Mouse (Mus musculus) spleen, adult 2 months (tissue): ENCODE results near the gene Smarce1. TPM values are rescaled to one million over a fixed set of nuclear protein-coding genes. Genes with fewer than 3 reads are reported as not detected.

Source experiments
- DNase-seq, 2 experiments: peaks; one replicate each; pipeline versions ENCODE4 v3.0.0 to v3.0.0-alpha.2; 2012 to 2021; ENCODE audit warnings: low spot score in 2 of 2, low read depth in 1 of 2
- H3K27ac ChIP-seq: fragments of 200-500 bp; 2 replicates; pipeline ENCODE4 v1.5.1; 2012; ENCODE audit warnings: low read length, inconsistent platforms; ENCODE audit not compliant: insufficient read depth
- H3K27me3 ChIP-seq: fragments of 200-500 bp; 2 replicates; pipeline ENCODE4 v1.6.1; 2012; ENCODE audit warnings: mild to moderate bottlenecking, moderate library complexity, low read length, inconsistent platforms; ENCODE audit not compliant: control insufficient read depth, insufficient read depth
- H3K36me3 ChIP-seq: fragments of 200-500 bp; 2 replicates; pipeline ENCODE4 v1.6.1; 2012; ENCODE audit warnings: mild to moderate bottlenecking, low read length, inconsistent platforms; ENCODE audit not compliant: control insufficient read depth, insufficient read depth
- H3K4me1 ChIP-seq: fragments of 200-500 bp; 2 replicates; pipeline ENCODE4 v1.6.1; 2011; ENCODE audit warnings: inconsistent platforms; ENCODE audit not compliant: control insufficient read depth, insufficient read depth, insufficient read length
- H3K4me3 ChIP-seq: fragments of 200-500 bp; 2 replicates; pipeline ENCODE4 v1.5.1; 2011; ENCODE audit warnings: mild to moderate bottlenecking, inconsistent platforms; ENCODE audit not compliant: insufficient read depth, insufficient read length; ENCODE audit errors: extremely low read depth
- CTCF ChIP-seq: fragments of 200-500 bp; IDR thresholded peaks from 2 replicates; pipeline ENCODE4 v1.5.1; 2011; ENCODE audit warnings: mild to moderate bottlenecking, inconsistent platforms; ENCODE audit not compliant: insufficient read depth, insufficient read length, insufficient replicate concordance; ENCODE audit errors: extremely low read depth
- POLR2A ChIP-seq: fragments of 200-500 bp; IDR thresholded peaks from 2 replicates; pipeline ENCODE4 v1.6.1; 2011; ENCODE audit warnings: low read depth, low read length, inconsistent platforms
- WGBS: fragments of 180-500 bp; shearing (Covaris S2); methylation state at CpG from one replicate; pipeline ENCODE4 v1.1.7; 2018; 5-methylcytosine and 5-hydroxymethylcytosine counted together
- polyA plus RNA-seq: library from polyadenylated mRNA; depleted of rRNA; stranded (reverse); fragments of >200 nt; gene quantifications from 2 replicates; pipeline ENCODE4 v1.2.3, GENCODE M21; 2012

Gene Smarce1
- polyA plus RNA-seq, 1 experiment, result 13.4 TPM

GRCm38 (mm10) chr11:99171442-99171841 is 59.4 kb downstream of the Smarce1 start:
- peaks cover 27% of the 10 kb centered on the region for H3K4me1 ChIP-seq
- TF ChIP-seq POLR2A (no peak), CTCF (no peak)
- peak overlapping the region; percentile 99 for H3K27ac ChIP-seq
- no peaks in the 10 kb centered on the region for H3K27me3 ChIP-seq
- no peak for DNase-seq
- no peak overlapping the region for H3K4me3 ChIP-seq
- 59% methylated on average over 2 of the region's 2 CpGs for WGBS
- peaks cover 6% of the 10 kb centered on the region for H3K36me3 ChIP-seq

GRCm38 (mm10) chr11:99170547-99171267 is 60.1 kb downstream of the Smarce1 start:
- peak overlapping the region; percentile 99 for H3K27ac ChIP-seq
- no peak for TF ChIP-seq CTCF
- TF ChIP-seq POLR2A, result no peak
- DNase-seq, result peak; percentile 76 to 87

GRCm38 (mm10) chr11:99170005-99170404 is 60.8 kb downstream of the Smarce1 start:
- 91% methylated on average over 6 of the region's 6 CpGs for WGBS
- no peaks in the 10 kb centered on the region for H3K27me3 ChIP-seq
- H3K4me3 ChIP-seq, result no peak overlapping the region
- peaks cover 6% of the 10 kb centered on the region for H3K36me3 ChIP-seq
- no peak for DNase-seq
- H3K27ac ChIP-seq, result peak overlapping the region; percentile 99
- TF ChIP-seq POLR2A (no peak), CTCF (no peak)
- H3K4me1 ChIP-seq, result peaks cover 37% of the 10 kb centered on the region

More at GRCm38 (mm10) chr11:99170547-99171267, 60.1 kb downstream of the Smarce1 start:
- H3K4me3 ChIP-seq, result no peak overlapping the region
- no peaks in the 10 kb centered on the region for H3K27me3 ChIP-seq
- WGBS, result 34% methylated on average over 12 of the region's 12 CpGs
- H3K36me3 ChIP-seq, result peaks cover 6% of the 10 kb centered on the region
- peaks cover 34% of the 10 kb centered on the region for H3K4me1 ChIP-seq

- Histone ChIP-seq H3K36me3 (peaks cover 6% of the 10 kb centered on the region), H3K4me1 (peaks cover 42% of the 10 kb centered on the region), H3K4me3 (no peak overlapping the region), H3K27ac (peak overlapping the region; percentile 55), H3K27me3 (no peaks in the 10 kb centered on the region)
- TF ChIP-seq POLR2A (no peak), CTCF (no peak)
- DNase-seq, result no peak
- 76% methylated on average over 2 of the region's 2 CpGs for WGBS
These were observed 61.4 kb downstream of the Smarce1 start for GRCm38 (mm10) chr11:99169438-99169837.

- Histone ChIP-seq H3K4me3 (peak overlapping the region; percentile 46; the same call in 1 of the 2 replicates), H3K27me3 (no peaks in the 10 kb centered on the region), H3K27ac (peak overlapping the region; percentile 94), H3K36me3 (peaks cover 3% of the 10 kb centered on the region; the same call in 1 of the 2 replicates), H3K4me1 (peaks cover 55% of the 10 kb centered on the region)
- 10% methylated on average over 12 of the region's 12 CpGs for WGBS
- DNase-seq, result peak; percentile 87 to 98
- TF ChIP-seq POLR2A (no peak), CTCF (no peak)
These were observed 62.8 kb downstream of the Smarce1 start for GRCm38 (mm10) chr11:99168030-99168474.

DNA sequence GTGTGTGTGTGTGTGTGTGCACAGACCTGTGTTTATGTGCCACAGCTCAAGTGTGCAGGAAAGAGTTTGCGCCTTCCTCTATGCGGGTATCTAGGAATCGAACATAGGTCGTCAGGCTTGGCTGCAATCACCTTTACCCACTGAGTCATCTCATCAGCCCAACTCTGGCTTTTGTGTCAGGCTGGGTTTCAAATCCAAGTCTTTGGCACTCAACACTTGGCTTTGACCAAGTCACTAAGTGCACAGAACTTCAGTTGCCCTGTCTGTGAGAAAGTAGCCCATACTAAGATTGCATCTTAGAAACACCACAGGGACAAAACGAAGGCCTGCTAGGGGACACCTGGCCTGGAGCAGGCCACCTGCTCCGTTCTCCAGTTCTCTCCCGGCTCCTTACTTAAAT is 63.2 kb downstream of the Smarce1 start:
- Histone ChIP-seq H3K4me3 (no peak overlapping the region), H3K36me3 (0 out of 2 replicates have a peak, but pooled peaks cover 1% of the 10 kb centered on the region), H3K27me3 (no peaks in the 10 kb centered on the region), H3K4me1 (peaks cover 59% of the 10 kb centered on the region), H3K27ac (peak overlapping the region; percentile 94)
- TF ChIP-seq POLR2A (no peak), CTCF (no peak)
- DNase-seq, result no peak
- 31% methylated on average over 7 of the region's 7 CpGs for WGBS

GRCm38 (mm10) chr11:99166241-99166640 is 64.6 kb downstream of the Smarce1 start:
- WGBS, result 54% methylated on average over 7 of the region's 7 CpGs
- Histone ChIP-seq H3K36me3 (no peaks in the 10 kb centered on the region), H3K4me1 (peaks cover 62% of the 10 kb centered on the region), H3K27ac (peak overlapping the region; percentile 94), H3K27me3 (no peaks in the 10 kb centered on the region), H3K4me3 (no peak overlapping the region)
- TF ChIP-seq CTCF (no peak), POLR2A (no peak)
- DNase-seq, result no peak
